Mouse (Mus musculus): ENCODE data around the gene Arsb. TPM values are rescaled to one million over a fixed set of nuclear protein-coding genes. Genes with fewer than 3 reads are reported as not detected.

Gene Arsb
- polyA plus RNA-seq (2012; rRNA removed): 49.7 and 53.6 TPM in 2 replicates

DNA sequence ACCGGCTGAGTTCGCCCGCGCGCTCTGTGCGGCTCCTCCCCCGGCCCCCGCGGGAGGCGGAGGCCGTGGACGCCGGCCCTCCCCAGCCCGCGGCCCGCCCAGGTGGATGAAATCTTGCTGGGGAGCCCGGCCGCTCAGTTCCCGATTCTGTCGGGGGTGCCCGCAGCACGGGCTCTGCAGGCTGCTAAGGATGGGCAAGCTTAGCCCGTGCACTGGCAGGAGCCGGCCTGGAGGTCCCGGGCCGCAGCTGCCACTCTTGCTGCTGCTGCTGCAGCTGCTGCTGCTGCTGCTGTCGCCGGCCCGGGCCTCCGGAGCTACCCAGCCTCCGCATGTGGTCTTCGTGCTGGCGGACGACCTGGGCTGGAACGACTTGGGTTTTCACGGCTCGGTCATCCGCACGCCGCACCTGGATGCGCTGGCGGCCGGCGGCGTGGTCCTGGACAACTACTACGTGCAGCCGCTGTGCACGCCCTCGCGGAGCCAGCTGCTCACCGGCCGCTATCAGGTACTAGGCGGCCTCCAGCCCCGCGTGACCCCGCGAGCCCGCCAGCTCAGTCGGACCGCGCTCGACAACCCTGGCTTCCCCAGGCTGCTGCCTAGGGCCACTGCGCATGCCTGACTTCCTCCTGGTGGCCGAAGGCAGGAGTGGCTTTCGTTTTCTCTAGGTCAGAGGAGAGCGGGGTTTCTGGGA is at the start of gene Arsb:
Gene Arsb (plus strand): TSS at position 43 of the 691 bp plus-strand sequence.
- Histone ChIP-seq H3K4me1 (ENCODE audit: control insufficient read depth, insufficient read depth, low read length) (no peaks in the 10 kb centered on the region), H3K27ac (ENCODE audit: insufficient read depth, low read length) (peak within 1 kb of the TSS; percentile 88), H3K27me3 (ENCODE audit: control insufficient read depth, insufficient read depth, low read length) (no peaks in the 10 kb centered on the region), H3K4me3 (replicated peaks; ENCODE audit: insufficient read depth, low read depth, low read length) (peak within 1 kb of the TSS; percentile 77)
- peak; percentile 91 for DNase-seq
- TF ChIP-seq POLR2A (IDR thresholded peaks at IDR 0.05; ENCODE audit: borderline replicate concordance, insufficient read depth, low read length) (peak; percentile 95), CTCF (IDR thresholded peaks at IDR 0.05; ENCODE audit: borderline replicate concordance, insufficient read depth, low read depth, low read length) (peak; percentile 76)
- under 1% methylated on average over 66 of the region's 66 CpGs for WGBS

- TF ChIP-seq POLR2A (IDR thresholded peaks at IDR 0.05; ENCODE audit: borderline replicate concordance, insufficient read depth, low read length): no peak
- no peak for TF ChIP-seq CTCF (IDR thresholded peaks at IDR 0.05; ENCODE audit: borderline replicate concordance, insufficient read depth, low read depth, low read length)
- H3K4me3 ChIP-seq (replicated peaks; ENCODE audit: insufficient read depth, low read depth, low read length): no peak overlapping the region
- H3K27me3 ChIP-seq (ENCODE audit: control insufficient read depth, insufficient read depth, low read length): no peaks in the 10 kb centered on the region
- peaks cover 4% of the 10 kb centered on the region; the same call in 1 of the 2 replicates for H3K4me1 ChIP-seq (ENCODE audit: control insufficient read depth, insufficient read depth, low read length)
- no peak overlapping the region for H3K27ac ChIP-seq (ENCODE audit: insufficient read depth, low read length)
- 25% methylated on average over 4 of the region's 4 CpGs for WGBS
- peak in 1 of 2 experiments; percentile 44 for DNase-seq
These were observed 49.5 kb upstream of the Arsb start for GRCm38 (mm10) chr13:93721916-93722315.

DNA sequence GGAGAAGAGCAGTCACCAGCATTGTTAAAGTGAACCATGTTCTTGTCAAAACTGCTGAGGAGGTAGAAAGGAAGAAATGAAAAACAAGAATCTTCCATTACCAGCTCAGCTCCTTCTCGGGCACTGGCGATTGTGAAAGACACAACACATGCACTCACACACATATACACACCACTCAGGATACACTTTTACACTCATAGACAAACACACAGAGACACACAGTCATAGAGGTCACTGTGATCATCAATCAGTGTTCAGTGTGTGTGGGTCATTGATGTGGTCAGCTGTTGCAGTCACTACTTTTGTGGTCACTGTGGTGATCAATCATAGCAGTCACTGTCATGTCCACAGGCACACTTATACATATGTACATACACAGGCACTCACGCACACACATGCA is 48.0 kb upstream of the Arsb start:
- DNase-seq: no peak
- no peak overlapping the region for H3K27ac ChIP-seq (ENCODE audit: insufficient read depth, low read length)
- H3K27me3 ChIP-seq (ENCODE audit: control insufficient read depth, insufficient read depth, low read length): no peaks in the 10 kb centered on the region
- 94% methylated on average over 3 of the region's 3 CpGs for whole genome bisulfite sequencing
- TF ChIP-seq POLR2A (IDR thresholded peaks at IDR 0.05; ENCODE audit: borderline replicate concordance, insufficient read depth, low read length) (no peak), CTCF (IDR thresholded peaks at IDR 0.05; ENCODE audit: borderline replicate concordance, insufficient read depth, low read depth, low read length) (no peak)
- H3K4me1 ChIP-seq (ENCODE audit: control insufficient read depth, insufficient read depth, low read length): peaks cover 4% of the 10 kb centered on the region; the same call in 1 of the 2 replicates
- no peak overlapping the region for H3K4me3 ChIP-seq (replicated peaks; ENCODE audit: insufficient read depth, low read depth, low read length)

- Histone ChIP-seq H3K4me1 (ENCODE audit: control insufficient read depth, insufficient read depth, low read length) (peaks cover 4% of the 10 kb centered on the region; the same call in 1 of the 2 replicates), H3K4me3 (replicated peaks; ENCODE audit: insufficient read depth, low read depth, low read length) (no peak overlapping the region), H3K27me3 (ENCODE audit: control insufficient read depth, insufficient read depth, low read length) (no peaks in the 10 kb centered on the region), H3K27ac (ENCODE audit: insufficient read depth, low read length) (no peak overlapping the region)
- WGBS: 24% methylated on average over 2 of the region's 2 CpGs
- DNase-seq: peak; percentile 15 to 25
- peak; percentile 71 for TF ChIP-seq CTCF (IDR thresholded peaks at IDR 0.05; ENCODE audit: borderline replicate concordance, insufficient read depth, low read depth, low read length)
- no peak for TF ChIP-seq POLR2A (IDR thresholded peaks at IDR 0.05; ENCODE audit: borderline replicate concordance, insufficient read depth, low read length)
These were observed 47.2 kb upstream of the Arsb start for GRCm38 (mm10) chr13:93724206-93724605.

- 77% methylated on average over 5 of the region's 5 CpGs for WGBS
- Histone ChIP-seq H3K27me3 (ENCODE audit: control insufficient read depth, insufficient read depth, low read length) (no peaks in the 10 kb centered on the region), H3K4me3 (replicated peaks; ENCODE audit: insufficient read depth, low read depth, low read length) (no peak overlapping the region), H3K4me1 (ENCODE audit: control insufficient read depth, insufficient read depth, low read length) (no peaks in the 10 kb centered on the region), H3K27ac (ENCODE audit: insufficient read depth, low read length) (no peak overlapping the region)
- no peak for DNase-seq
- no peak for TF ChIP-seq CTCF (IDR thresholded peaks at IDR 0.05; ENCODE audit: borderline replicate concordance, insufficient read depth, low read depth, low read length)
- no peak for TF ChIP-seq POLR2A (IDR thresholded peaks at IDR 0.05; ENCODE audit: borderline replicate concordance, insufficient read depth, low read length)
These were observed 36.2 kb upstream of the Arsb start for GRCm38 (mm10) chr13:93735131-93735636.

- no peak overlapping the region for H3K27ac ChIP-seq (ENCODE audit: insufficient read depth, low read length)
- TF ChIP-seq POLR2A (IDR thresholded peaks at IDR 0.05; ENCODE audit: borderline replicate concordance, insufficient read depth, low read length) (no peak), CTCF (IDR thresholded peaks at IDR 0.05; ENCODE audit: borderline replicate concordance, insufficient read depth, low read depth, low read length) (no peak)
- no peaks in the 10 kb centered on the region for H3K4me1 ChIP-seq (ENCODE audit: control insufficient read depth, insufficient read depth, low read length)
- no peaks in the 10 kb centered on the region for H3K27me3 ChIP-seq (ENCODE audit: control insufficient read depth, insufficient read depth, low read length)
- no peak overlapping the region for H3K4me3 ChIP-seq (replicated peaks; ENCODE audit: insufficient read depth, low read depth, low read length)
- DNase-seq: no peak
- 53% methylated on average over 8 of the region's 8 CpGs for WGBS
These were observed 27.3 kb upstream of the Arsb start for GRCm38 (mm10) chr13:93744118-93744517.

GRCm38 (mm10) chr13:93752597-93753400 is 18.6 kb upstream of the Arsb start:
- DNase-seq: no peak
- WGBS: 33% methylated on average over 14 of the region's 14 CpGs
- no peak for TF ChIP-seq CTCF (IDR thresholded peaks at IDR 0.05; ENCODE audit: borderline replicate concordance, insufficient read depth, low read depth, low read length)
- no peaks in the 10 kb centered on the region for H3K4me1 ChIP-seq (ENCODE audit: control insufficient read depth, insufficient read depth, low read length)
- H3K27me3 ChIP-seq (ENCODE audit: control insufficient read depth, insufficient read depth, low read length): no peaks in the 10 kb centered on the region
- H3K4me3 ChIP-seq (replicated peaks; ENCODE audit: insufficient read depth, low read depth, low read length): no peak overlapping the region
- no peak overlapping the region for H3K27ac ChIP-seq (ENCODE audit: insufficient read depth, low read length)

Measured in cerebellum, adult 2 months (tissue).